Mouse (Mus musculus) right cerebral cortex, adult 18-20 months (tissue): Measurements from ENCODE around the gene Spata31d1a.

ENCODE experiments used
- DNase-seq: peaks from one replicate; pipeline ENCODE4 v3.0.0; 2022; ENCODE audit warnings: mixed read lengths

Spata31d1a gene

DNA sequence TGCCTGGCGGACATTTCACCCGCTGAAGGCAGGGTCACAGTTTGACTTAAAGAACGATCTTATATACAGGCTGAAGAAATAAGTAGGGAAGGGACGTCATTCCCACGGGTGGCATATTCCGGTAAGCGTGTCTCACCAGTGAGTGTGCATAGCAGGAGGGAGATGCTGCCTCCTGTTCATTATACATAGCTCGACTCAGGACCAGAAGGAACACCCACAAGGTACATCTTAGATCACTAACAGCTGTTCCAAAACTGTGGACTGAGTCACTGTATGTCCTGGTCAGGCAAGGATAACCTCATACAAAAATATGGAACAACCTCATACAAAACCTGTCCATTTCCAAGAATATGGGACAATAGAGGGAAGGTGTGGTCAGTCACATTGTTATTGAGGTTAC lies 11.0 kb downstream of the Spata31d1a start:
- DNase-seq = peak; percentile 48

DNA sequence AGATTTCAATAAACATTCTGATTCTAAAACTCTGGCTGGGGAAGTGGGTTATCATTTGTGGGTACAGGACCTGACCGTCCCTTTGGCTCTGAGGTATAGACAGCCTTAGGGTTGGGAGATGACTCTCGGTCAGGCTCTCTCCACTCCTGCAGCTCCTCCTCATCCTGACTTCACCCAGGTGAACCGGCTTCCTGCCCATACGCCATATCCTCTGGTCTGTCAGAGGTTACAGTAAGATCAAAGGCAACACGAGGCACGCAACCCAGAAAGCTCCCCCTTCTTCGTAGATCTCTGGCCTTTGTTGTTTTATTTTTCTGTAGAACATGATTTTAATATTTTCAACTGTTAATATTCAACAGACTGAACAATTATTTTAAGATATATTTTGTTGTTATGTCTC lies 14.3 kb downstream of the Spata31d1a start:
- no peak for DNase-seq

DNA sequence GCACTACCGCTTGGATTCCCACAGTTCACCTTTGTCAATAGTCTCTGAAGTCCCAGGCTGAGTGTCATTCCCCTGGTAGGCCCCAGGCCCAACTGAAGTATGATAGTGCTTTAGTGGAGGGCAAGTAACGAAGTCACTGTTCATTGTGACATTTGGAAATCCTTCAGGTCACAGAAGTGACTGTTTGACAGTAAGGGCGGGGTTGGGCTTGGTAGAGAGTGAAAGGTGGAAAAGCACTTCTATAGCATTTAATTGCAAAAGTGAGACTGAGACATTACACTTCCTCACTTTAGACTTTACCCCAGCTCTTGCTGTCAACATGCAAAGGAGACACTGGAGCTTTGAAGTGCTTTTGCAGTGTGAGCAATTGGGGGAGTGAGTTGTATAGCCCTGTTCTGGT lies 16.1 kb downstream of the Spata31d1a start, which contains the start of gene 4921517D22Rik:
4921517D22Rik (minus strand) TSS at position 101 of the 400 bp plus-strand sequence.
- no peak for DNase-seq

DNA sequence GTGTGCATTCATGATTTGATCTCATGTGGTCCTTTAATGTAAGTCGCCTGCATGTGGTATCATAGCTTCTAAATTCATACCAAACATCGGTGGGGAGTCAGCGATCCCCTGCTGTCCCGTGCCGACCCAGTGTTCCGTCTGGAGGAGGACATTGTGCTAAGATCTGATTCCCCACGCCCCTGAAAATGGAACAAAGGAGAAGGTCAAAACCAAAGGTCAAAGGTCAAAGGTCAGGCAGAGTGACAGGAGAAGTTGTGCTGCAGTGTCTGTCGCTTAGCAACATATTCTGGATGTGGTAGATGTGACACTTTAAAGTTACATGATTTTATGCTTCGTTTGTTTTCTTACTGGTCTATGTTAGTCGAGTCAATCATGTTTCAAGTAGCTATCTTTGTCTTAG lies 18.7 kb downstream of the Spata31d1a start:
- DNase-seq = no peak

DNA sequence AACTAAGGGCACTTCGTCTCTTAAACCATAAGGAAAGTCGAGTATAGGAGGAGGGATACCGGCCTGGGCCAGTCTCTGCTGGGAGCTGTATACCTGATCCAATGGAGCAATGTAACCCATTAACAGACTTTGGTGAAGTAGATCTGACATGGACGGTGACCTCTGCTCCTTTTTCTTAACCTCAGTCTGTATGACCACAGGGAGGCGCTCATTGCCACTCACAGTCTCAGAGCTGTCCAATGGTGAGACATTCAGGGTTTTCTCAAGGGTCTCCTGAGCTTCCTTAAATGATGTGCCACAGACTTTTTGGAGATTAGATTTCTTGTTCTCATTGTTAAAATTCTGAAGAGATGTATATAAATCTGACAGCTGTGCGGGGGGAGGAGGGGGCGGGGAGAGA lies 19.6 kb downstream of the Spata31d1a start:
- DNase-seq = no peak

DNA sequence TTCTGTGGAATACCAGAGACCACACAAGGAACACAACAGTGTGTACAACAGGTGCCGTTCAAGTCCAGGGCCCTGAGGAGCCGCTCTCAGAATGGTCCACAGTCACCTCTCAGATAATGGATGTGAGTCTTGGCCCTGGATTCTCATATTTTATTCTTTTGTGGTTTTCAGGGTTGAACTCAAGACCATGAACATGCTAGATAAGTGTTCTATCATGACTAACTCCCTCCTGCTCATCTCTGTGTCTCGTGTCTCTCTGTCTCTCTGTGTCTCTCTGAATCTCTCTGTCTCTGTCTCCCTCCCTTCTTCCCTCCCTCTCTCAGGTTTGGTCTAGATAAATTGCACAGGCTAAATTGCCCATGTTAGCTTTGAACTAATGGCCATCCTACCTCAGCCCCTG lies 20.3 kb downstream of the Spata31d1a start:
- no peak for DNase-seq

DNA sequence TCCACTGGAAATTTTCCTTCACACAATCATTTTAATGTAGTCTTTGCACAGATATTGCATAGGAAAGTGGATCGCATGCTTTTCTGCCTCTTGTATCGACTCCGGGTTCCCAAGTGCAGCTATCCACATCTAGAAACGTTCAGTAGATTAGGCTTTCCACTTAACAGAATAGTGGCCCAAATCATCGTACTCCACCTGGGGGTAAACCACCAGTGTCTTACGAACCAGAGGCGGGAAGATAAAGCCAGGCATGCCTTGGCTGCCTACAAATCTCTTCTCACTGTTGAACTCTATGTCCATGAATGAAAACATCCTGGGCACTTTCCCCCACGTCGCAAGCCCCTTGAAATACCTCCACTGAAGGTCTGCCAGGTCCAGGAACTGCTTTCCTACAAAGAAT lies 20.8 kb downstream of the Spata31d1a start:
- DNase-seq = no peak

DNA sequence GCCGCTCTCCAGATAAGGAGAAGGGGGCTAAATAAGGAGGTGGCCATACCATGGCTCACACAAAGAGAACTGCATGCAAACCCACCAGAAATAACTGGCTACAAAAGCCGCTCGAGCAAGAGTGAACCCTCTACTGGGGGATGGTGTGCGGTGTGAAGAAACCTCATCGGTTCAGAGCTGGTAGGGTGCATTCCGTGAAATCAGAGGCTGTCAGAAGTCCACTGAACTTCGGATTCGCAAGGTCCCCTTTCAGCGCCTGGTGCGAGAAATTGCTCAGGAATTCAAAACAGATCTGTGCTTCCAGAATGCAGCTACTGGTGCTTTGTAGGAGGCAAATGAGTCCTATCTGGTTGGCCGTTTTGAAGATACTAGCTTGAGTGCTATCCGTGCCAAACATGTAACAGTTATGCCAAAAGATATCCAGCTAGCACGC lies 21.8 kb downstream of the Spata31d1a start:
- peak; percentile 35 for DNase-seq

DNA sequence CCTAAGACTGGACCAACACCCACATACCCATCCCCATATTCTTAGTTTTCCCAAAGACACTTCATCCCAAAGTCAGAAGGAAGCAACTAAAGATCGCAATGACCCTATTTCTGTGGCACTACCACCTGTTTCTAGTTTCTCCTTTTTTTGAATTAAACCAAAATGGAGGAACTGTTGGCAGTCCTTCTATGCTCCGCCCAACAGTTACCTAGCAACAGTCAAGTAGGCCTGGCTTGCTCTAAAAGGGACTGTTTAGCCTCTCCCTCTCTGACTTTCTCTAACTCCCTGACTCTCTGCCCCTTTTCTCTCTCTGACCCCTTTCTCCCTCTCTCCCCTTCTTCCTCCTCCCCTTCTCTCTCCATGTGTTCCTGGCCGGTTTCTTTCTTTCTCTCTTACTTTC lies 24.9 kb downstream of the Spata31d1a start:
- no peak for DNase-seq

DNA sequence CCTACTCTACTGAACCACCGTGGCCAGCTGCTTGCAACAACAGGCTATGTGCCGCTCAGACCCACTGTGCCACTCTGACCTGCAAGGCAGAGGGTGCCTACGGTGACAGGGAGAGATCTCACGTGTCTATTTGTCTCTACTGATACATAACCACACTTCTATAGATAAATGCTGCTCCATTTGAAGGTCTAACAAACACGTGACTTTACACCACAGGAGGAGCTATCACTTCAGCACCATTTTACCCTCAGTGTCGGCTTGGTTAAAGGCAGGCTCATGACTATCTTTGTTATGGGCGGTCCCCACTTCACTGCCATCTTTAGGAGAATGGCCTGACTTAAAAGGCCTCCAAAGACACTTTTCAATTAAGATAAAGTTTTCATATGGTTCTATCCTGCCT lies 27.5 kb downstream of the Spata31d1a start:
- no peak for DNase-seq

DNA sequence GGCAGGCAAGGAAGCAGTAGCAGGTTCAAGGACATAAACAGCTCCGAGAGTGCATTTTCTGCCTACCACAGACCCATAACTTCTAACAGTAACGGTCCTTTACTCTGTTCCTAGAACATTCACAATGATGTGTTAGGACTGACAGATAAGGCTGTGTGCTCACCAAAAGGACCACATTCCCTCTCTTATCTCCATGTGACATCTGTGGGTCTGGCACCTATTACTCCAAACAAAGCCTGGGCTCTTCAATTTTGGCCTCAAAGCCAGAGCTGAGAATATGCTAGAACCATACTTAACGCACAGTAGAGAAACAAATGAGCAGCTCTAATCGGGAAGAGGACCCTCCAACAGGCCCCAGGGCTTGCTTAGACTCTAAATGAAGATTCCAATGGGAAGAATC lies 30.2 kb downstream of the Spata31d1a start:
- no peak for DNase-seq

DNA sequence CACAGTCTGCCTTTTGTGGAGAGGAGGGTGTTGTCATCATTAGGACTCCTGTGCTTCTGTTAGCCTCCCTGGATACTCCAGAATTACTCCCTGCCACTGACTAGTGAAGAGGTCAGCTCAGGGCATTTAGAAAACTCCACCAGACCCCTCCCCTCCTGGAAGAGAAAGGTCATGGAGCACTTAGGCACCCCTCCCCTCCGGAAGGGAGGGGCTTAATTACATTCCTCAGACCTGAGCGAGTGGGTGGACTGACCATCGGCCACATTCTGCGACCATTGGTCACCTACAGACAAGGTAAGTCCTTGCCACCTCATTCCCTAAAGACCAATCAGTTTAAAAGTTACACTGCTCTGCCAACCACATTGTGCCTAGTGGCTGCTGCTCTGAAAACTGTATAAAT lies 30.8 kb downstream of the Spata31d1a start:
- DNase-seq = no peak

DNA sequence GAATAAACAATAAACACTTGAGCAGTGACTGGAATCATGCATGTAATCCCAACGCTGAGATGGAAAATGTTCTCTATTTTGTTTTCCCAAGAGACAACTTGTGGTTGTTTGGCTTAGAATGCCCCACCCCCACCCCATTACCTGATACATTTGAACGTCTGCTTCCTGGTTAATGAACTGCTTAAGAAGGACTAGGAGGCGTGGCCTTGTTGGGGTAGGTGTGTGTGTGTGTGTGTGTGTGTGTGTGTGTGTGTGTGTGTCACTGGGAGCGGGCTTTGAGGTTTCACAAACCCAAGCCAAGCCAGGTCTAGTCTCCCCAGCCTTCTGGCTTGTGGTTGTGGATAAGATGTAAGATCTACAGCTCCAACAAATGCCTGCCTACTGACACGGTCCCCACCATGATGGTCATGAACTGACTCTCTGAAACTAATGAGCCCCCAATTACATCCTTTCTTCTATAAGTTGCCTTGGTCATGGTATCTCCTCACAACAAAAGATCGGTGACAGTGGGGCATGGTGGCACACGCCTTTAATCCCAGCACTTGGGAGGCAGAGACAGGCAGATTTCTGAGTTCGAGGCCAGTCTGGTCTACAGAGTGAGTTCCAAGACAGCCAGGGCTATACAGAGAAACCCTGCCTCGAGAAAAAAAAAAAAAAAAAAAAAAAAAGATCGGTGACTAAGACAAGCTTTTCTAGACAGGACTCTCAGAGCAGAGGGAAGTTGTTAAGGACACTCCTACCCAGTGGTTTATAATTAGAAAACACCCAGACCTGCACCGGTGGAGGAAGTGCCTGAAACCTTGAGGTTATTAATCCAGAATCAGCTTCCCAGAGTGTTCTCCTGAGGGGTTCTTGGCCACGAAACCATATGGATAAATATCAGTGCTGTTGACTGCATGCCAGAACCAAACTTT lies 33.6 kb downstream of the Spata31d1a start:
- DNase-seq = no peak

DNA sequence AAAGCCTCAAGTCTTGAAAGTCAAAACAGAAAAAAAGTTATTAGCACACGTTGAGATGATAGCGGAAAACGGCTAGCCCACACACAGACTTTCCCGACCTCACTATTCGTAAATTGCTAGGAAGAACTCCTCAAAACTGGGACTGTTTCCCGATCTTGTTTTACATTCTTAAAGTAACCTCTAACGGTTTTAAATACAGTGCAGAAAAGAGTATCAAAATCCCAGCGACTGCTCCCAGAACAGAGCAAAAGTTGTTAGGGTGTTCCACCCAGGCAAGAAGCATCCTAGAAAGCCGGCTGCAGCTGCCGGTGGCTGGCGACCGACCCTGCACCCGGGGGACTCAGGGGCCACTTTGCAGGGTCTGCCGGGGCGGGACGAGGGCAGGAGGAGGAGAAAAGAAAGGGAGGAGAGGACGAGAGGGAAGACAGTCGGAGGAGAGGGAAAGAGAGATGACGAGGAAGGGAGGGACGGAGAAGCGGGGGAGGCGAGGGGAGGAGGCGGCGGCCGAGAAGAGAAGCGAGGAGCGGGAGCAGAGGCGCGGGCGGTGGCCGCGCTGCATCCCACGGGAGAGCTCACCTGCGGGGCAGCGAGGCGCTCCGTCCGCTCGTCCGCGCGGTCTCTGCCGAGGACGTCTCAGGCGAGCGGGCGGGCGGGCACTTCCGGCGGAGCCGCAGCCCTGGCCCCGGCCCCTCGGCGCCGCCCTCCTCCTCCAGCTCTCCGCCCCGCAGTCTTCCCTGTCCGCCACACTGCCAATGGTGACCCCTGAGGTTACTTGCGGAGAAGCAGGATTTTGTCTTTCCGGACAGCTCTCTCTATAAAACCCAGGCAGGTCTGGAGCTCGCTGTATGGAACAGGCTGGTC lies 34.7 kb downstream of the Spata31d1a start, which contains the start of gene Golm1:
Golm1 (minus strand) TSS at position 661 of the 861 bp plus-strand sequence.
- DNase-seq = peak; percentile 49

DNA sequence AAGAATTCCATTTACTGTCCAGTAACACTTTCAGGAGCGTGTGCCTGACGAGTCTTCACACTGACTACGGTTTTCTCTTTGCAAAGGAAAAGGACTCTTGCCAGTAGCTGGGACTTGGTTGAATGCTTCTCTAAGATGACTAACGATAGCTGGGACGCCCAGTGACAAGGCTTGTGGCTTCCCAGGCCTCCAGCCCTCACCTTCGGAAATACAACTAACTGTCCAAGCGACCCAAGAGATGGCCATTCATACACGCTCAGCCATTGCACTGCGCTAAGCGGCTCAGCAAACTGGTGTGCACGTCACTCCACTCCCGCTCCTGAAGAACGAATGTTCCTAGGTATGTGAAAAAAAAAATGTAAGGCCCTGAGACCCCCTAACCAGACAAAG lies 35.4 kb downstream of the Spata31d1a start:
- no peak for DNase-seq

DNA sequence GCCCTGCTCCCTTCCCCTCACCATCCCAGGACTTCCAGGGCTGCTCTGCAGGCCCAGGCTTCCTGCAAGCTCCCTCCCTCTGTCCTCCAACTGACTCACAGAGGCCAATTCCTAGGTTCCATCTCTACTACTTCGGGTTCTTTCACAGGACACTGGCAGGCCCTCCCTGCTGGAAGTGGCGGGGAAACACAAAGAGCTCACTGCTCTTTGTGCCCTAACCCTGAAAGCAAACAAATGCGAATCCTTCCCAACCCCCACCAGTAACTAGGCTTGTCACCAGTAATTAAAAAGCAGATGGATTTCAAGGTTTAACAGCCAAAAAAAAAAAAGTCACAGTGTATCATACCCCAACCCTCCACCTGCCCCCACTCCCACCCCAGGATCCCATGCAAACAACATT lies 35.9 kb downstream of the Spata31d1a start:
- DNase-seq = no peak

DNA sequence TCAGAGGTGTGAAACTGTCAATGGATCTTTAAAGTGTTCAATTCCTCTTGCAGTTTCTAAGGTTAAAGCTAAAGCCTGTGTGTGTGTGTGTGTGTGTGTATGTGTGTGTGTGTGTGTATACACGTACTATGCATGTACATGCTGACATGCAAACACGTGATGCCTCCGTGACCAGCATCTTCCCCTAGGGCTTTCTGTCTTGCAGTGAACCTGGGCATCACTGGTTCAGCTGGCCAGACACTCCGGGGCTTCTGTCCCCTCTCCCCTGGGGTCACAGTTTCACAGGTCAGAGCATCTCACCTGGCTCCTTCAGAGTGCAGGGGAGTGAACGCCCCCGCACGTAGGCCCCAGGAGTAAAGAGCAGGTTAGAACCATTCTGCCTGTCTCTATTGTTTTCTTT lies 36.5 kb downstream of the Spata31d1a start:
- DNase-seq = no peak

DNA sequence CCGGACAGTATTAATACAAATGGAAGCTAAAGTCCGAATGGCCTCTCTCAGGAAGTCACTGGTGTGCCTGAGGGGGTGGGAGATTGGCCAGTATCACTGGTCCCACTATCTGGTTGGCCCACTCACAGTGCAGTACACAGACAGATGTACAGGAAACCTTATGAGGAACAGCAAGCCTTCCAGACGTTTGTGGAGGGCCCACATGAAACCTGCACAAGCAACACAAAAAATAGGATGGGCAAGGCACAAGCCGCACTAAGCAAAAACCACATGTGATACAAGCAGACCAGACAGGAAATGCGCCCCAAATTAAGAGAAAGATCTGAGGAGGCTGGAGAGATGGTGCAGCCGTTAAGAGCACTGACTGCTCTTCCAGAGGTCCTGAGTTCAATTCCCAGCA lies 37.9 kb downstream of the Spata31d1a start:
- DNase-seq = no peak

DNA sequence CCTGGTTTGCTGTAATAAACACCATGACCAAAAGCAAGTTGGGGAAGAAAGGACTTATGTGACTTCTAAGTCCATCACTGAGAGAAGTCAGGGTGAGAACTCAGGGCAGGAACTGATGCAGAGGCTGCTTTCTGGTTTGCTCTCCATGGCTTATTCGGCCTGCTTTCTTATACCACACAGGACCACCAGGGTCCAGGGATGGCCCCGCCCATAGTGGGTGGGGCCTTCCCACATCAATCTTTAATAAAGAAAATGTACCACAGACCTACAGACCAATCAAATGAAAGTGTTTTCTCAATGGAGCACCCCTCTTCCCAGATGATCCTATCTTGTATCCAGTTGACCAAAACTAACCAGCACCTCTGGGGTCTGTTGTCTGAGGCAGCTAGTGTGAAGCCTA lies 38.6 kb downstream of the Spata31d1a start:
- no peak for DNase-seq

DNA sequence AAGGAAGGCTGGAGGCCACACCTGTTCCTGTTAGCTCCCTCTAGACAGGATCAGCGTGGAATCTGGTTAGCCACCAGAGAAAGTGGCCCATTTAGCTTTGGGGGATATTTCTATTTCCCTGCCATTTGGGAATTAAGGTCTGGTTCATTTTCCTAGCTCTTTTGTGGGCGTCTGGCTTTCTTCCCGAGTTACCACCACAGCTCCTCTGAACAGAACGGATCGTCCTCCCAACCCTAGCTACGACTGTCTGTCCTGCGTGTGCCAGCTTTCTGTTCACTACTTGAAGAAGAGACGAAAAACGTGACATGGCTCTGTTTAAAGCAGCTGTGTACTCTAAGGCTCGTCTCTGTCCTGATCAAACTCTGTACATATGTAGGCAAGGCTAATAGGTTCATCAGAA lies 40.2 kb downstream of the Spata31d1a start:
- DNase-seq = peak; percentile 71

DNA sequence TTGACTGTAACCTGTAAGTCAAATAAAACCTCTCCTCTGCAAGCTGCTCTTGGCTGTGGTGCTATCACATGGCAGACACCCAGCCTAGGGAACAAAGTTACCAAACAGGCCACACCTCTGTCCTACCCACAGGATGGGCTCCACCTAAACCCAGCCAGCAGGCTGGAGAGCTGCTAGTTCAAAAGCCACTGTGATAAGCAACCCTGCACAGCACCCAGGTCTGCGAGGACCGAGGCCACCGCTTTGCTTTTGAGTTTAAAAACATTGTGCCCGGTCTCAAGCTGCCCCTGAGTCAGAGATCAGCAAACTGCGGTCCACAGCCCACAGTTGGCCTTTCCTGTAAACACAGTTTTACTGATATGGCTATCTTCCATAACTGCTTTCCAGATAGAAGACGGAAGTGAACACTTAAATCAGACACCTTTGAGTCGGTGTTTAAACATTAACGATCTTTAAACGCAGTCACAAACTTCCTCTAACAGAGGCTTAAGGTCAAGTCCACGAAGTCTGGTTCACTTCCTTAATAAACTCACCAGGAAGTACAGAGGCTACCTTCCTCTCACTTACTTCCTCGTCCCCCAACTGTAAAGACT lies 41.5 kb downstream of the Spata31d1a start:
- DNase-seq = no peak

DNA sequence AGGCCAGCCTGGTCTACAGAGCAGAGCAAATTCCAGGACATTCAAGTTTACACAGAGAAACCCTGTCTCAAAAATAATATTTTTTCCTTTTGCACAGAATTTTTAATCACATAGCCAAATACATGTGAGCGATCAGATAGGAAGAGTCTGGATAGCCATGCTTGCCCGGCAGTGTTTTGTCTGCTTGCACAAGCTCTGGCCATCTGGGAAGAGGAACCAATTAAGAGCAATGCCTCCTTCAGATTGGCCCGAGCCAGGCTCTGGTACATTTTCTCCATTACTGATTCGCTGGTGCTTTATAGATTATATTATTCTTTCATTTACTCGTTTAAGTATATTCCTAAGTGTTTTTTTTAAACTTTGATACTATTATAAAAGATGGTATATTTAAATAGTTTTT lies 42.4 kb downstream of the Spata31d1a start:
- DNase-seq = no peak
